Mouse (Mus musculus) activated CD4-positive, CD25-positive, alpha-beta regulatory T cell, adult 4 months (primary cell): ENCODE measurements around the gene Olfr1447. TPM values are rescaled to one million over a fixed set of nuclear protein-coding genes. Genes with fewer than 3 reads are reported as not detected.

ENCODE experiments used
- ATAC-seq: one replicate; pipeline ENCODE4 v1.8.0; 2017
- polyA plus RNA-seq, 2 experiments: library from polyadenylated mRNA; unstranded; fragments of 100-300 nt; shearing (Covaris generic); gene quantifications; one replicate each; pipeline ENCODE4 v1.2.1; 2017

The Olfr1447 gene
- not detected for polyA plus RNA-seq

DNA sequence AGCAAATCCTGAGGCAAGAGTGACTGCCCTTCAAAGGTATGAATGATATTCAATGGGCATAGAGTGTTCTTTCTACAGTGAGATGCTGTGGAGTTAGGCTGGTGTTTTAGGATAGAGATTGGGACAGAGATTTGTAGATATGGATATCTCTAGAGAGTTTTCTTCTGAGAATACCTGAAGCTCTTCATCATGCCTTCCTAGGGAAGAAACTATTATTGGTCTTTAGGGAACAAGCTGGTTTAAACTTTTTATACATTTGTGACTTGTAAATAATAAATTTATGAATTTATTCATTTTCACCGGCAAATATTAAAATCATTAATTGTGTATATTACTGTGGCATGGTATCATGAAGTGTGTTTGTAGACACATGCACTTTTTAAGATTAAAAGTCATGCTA is at the start of gene Olfr1447:
Gene Olfr1447, minus strand, starts transcription at position 101 of the 400 bp plus-strand sequence.
- ATAC-seq: no peak

DNA sequence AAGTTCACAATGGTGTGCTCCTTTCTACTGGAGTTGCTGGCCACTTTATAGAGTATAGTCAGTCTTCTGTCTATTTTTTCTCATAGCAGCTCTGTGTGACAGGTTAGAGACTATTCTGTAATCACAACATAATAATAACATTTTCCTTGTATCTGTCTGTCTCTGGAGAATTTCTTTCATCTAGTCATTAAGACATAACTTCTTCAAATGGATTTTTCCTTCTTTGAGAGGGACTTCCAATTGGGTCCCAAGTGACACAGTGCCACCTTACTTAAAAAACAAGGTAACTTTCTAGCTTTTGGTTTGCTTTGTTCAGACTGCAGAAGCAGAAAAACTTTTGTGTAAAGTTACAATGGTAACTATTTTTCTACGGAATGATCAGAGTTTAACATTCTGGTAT is 46.4 kb upstream of the Olfr1447 start, which contains the start of gene Olfr1450:
Gene Olfr1450, plus strand, starts transcription at position 301 of the 400 bp plus-strand sequence.
- ATAC-seq: no peak

DNA sequence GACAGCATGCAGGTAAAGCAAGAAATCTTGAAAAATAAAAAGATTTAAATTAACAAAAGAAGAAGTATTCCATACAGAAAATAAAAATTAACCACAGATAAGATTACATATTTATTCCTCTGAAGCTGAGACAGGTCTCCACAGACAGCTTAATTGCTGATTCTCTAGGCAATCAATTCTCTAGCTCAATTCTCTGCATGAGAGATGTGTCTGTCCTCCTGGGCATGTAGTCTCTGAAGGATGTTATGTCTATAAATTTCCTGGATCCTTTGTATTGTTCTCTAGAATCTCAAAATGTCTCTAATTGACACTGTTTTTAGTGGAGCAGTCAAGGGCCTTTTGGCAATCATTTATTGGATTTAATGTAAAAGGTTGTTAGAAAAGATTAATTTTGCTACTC is 27.0 kb upstream of the Olfr1447 start, which contains the start of gene Olfr1449:
Gene Olfr1449, plus strand, starts transcription at position 301 of the 400 bp plus-strand sequence.
- ATAC-seq: no peak

DNA sequence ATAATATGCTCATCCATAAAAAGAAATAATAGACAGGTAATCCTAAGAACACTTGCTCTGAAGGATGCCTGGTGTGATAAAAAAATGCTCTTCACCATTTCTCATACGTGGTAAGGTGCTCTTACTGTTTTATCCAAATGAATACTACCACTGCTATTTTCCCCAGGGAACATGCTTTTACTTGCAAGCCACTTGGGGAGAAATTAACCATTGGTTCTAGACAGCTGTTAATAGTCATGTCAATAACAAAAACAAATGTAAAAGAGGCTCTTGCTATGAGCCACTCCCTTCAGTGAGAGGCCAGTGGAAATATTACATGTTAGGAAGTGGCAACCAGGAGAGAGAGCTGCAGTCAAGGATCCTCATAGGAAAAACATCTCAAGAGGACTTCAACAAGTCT is 20.8 kb upstream of the Olfr1447 start, which contains the start of gene Olfr1448:
Gene Olfr1448, minus strand, starts transcription at position 101 of the 400 bp plus-strand sequence.
- no peak for ATAC-seq

DNA sequence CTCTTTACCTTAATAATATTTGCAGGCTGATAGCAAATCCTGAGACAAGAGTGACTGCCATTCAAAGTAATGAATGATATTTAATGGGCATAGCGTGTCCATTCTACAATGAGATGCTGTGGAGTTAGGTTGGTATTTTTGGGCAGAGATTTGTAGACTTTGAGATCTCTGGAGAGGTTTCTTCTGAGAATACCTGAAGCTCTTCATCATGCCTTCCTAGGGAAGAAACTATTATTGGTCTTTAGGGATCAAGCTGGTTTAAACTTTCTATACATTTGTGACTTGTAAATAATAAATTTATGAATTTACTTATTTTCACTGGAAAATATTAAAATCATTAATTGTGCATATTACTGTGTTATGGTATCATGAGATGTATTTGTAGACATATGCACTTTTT is 10.1 kb downstream of the Olfr1447 start, which contains the start of gene Olfr1446:
Gene Olfr1446, minus strand, starts transcription at position 101 of the 400 bp plus-strand sequence.
- no peak for ATAC-seq

DNA sequence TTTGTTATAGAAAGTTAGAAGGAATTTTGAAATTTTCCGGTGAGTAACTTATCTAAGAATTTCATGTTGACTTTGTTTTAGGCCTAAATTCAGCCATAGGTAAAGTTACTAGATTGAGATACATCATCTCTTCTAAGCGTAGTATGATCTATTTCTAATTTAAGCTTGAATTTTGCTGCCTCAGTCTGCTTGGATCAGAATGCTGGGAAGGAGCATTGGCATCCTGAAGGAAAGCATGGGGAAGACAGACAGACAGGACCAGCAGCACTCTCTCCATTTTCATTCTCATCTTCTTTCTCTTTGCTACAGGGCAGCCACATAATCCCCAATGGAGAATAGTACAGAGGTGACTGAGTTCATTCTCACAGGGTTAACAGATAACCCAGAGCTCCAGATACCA is 20.0 kb downstream of the Olfr1447 start, which contains the start of gene Olfr1445:
Gene Olfr1445, plus strand, starts transcription at position 301 of the 400 bp plus-strand sequence.
- ATAC-seq: no peak

DNA sequence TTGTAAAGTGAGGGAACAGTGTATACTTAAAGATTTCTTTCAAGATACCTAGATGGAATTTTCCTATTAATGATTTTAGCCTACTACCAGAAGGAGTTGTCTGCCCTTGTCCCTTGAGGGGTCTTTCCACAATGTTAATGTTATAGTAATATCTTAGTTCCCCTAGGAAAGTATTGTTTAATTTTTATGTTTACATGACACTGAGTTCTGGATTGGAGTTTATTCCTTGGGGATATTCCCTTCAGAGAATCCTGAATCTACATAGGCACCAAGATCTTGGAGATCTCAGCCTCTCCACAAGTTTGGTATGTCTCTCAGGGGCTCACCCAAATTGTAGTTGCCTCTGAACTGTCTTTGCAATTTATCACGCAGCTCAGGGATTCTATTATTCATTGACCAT is 46.6 kb downstream of the Olfr1447 start, which contains the start of gene Olfr1444:
Gene Olfr1444, plus strand, starts transcription at position 301 of the 400 bp plus-strand sequence.
- ATAC-seq: no peak

Other genes with a start within 250 kb of the Olfr1447 start
- not detected for gene Olfr1442, start 233.3 kb downstream of the Olfr1447 start, polyA plus RNA-seq
- not detected for gene Olfr1443, start 225.6 kb downstream of the Olfr1447 start, polyA plus RNA-seq
- gene Keg1, start 208.0 kb downstream of the Olfr1447 start, polyA plus RNA-seq: not detected
- 1 to 10 TPM; 2.1 to 3.0 TPM for gene Cntf, start 138.1 kb downstream of the Olfr1447 start, polyA plus RNA-seq
- gene Zfp91, start 107.6 kb downstream of the Olfr1447 start, polyA plus RNA-seq: 10 to 100 TPM; 17.1 to 17.2 TPM
- 100 to 1,000 TPM; 242 to 258 TPM for gene Lpxn, start 107.5 kb downstream of the Olfr1447 start, polyA plus RNA-seq
- gene Gm5244, start 57.1 kb downstream of the Olfr1447 start, polyA plus RNA-seq: not detected
- under 1 TPM; 0.19 to 0.25 TPM for gene Olfr1444, start 46.5 kb downstream of the Olfr1447 start, polyA plus RNA-seq
- gene Olfr1445, start 19.9 kb downstream of the Olfr1447 start, polyA plus RNA-seq: not detected
- gene Olfr1446, start 10.2 kb downstream of the Olfr1447 start, polyA plus RNA-seq: 1 to 10 TPM in 1 of 2 experiments, not detected in 1; 1.1 TPM
- gene Olfr1448, start 20.7 kb upstream of the Olfr1447 start, polyA plus RNA-seq: not detected
- gene Olfr1449, start 27.1 kb upstream of the Olfr1447 start, polyA plus RNA-seq: not detected
- not detected for gene Olfr1450, start 46.5 kb upstream of the Olfr1447 start, polyA plus RNA-seq
- not detected for gene Olfr1451, start 91.3 kb upstream of the Olfr1447 start, polyA plus RNA-seq
- gene Olfr1453, start 124.6 kb upstream of the Olfr1447 start, polyA plus RNA-seq: not detected
- gene Olfr1454, start 156.9 kb upstream of the Olfr1447 start, polyA plus RNA-seq: not detected
- gene Olfr1457, start 194.1 kb upstream of the Olfr1447 start, polyA plus RNA-seq: not detected
- gene Olfr1458, start 203.0 kb upstream of the Olfr1447 start, polyA plus RNA-seq: not detected
- under 1 TPM in 1 of 2 experiments, not detected in 1; 0.11 TPM for gene Olfr1459, start 245.8 kb upstream of the Olfr1447 start, polyA plus RNA-seq